Mouse (Mus musculus) midbrain, postnatal 0 days (tissue): ENCODE measurements around the gene Gm14403. TPM values are rescaled to one million over a fixed set of nuclear protein-coding genes. Genes with fewer than 3 reads are reported as not detected.
"Not testable (repeated sequence)": the region's sequence is repeated elsewhere in the genome, so short reads cannot be mapped to it uniquely, and the experiment has no call there.

Experiments
- ATAC-seq: fragments of 200-750 bp; cut with Nextera tagmentation; 2 replicates; pipeline ENCODE4 v1.8.0; 2017; ENCODE audit warnings: moderate number of reproducible peaks, mild to moderate bottlenecking, moderate TSS enrichment, moderate library complexity; ENCODE audit not compliant: low FRiP score
- DNase-seq: peaks from one replicate; pipeline ENCODE4 v3.0.0-alpha.2; 2015; ENCODE audit warnings: low spot score
- H3K27ac ChIP-seq: fragments of 300-500 bp; sonication (generic); 2 replicates; pipeline ENCODE4 v1.5.1; 2014; ENCODE audit warnings: low read depth, mild to moderate bottlenecking, low read length, mixed read lengths
- H3K27me3 ChIP-seq: fragments of 300-500 bp; sonication (generic); 2 replicates; pipeline ENCODE4 v1.6.1; 2014; ENCODE audit warnings: low read length, control low read depth, mixed read lengths; ENCODE audit not compliant: insufficient read depth
- H3K36me3 ChIP-seq: fragments of 300-500 bp; sonication (generic); 2 replicates; pipeline ENCODE4 v1.6.1; 2014; ENCODE audit warnings: low read length, control low read depth, mixed read lengths; ENCODE audit not compliant: insufficient read depth
- H3K4me1 ChIP-seq: fragments of 300-500 bp; sonication (generic); 2 replicates; pipeline ENCODE4 v1.6.1; 2014; ENCODE audit warnings: mild to moderate bottlenecking, control low read depth, antibody characterized with exemption, low read length, mixed read lengths; ENCODE audit not compliant: insufficient read depth
- H3K4me2 ChIP-seq: fragments of 300-500 bp; sonication (generic); 2 replicates; pipeline ENCODE4 v1.6.1; 2014; ENCODE audit warnings: low read depth, mild to moderate bottlenecking, low read length, mixed read lengths; ENCODE audit not compliant: poor library complexity, severe bottlenecking
- H3K4me3 ChIP-seq: fragments of 300-500 bp; sonication (generic); 2 replicates; pipeline ENCODE4 v1.5.1; 2014; ENCODE audit warnings: low read depth, mild to moderate bottlenecking, low read length, moderate library complexity
- H3K9ac ChIP-seq: fragments of 300-500 bp; sonication (generic); replicated peaks from 2 replicates; pipeline ENCODE4 v1.6.1; 2014; ENCODE audit warnings: mild to moderate bottlenecking, low read length, moderate library complexity, mixed read lengths; ENCODE audit not compliant: poor library complexity, severe bottlenecking
- H3K9me3 ChIP-seq: fragments of 300-500 bp; sonication (generic); 2 replicates; pipeline ENCODE4 v1.6.1; 2016; ENCODE audit warnings: low read length, control low read depth
- WGBS: fragments of 180-500 bp; shearing (Covaris S2); extraction: QIAGEN DNeasy Blood & Tissue Kit; methylation state at CpG from one replicate; pipeline ENCODE4 v1.1.7; 2014; 5-methylcytosine and 5-hydroxymethylcytosine counted together
- polyA plus RNA-seq: library from polyadenylated mRNA; unstranded; fragments of >200 nt; fragmentation: Nextera tagmentation; extraction: Ambion mirVana; gene quantifications from 2 replicates; pipeline ENCODE4 v1.2.1, GENCODE M21; 2015
- total RNA-seq: library from RNA; depleted of rRNA; stranded (reverse); fragments of >200 nt; gene quantifications from 2 replicates; pipeline ENCODE4 v1.2.3, GENCODE M21; 2014; rRNA removed

Gene Gm14403
- total RNA-seq: 0.94 and 3.6 TPM in 2 replicates
- 1.8 and 2.5 TPM in 2 replicates for polyA plus RNA-seq

DNA sequence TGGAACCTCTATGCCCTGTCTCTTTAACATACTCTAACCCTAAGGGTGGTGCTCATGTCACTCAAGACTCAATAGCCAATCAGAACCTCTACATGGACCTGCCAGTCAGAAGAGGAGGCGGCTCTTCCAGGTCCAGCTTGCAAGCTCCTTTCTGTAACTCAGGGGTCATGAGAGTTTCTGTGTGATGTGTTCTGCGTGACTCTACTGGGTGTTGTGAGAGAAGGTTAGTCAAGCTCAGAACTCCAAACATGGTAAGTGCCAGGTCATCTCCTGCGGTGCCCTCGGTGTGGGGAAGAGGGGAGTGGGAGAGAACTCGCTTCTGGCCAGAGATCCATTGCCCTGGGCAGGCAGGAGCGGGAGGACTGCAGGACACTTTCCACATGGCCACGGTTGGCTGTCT is at the start of gene Gm14403:
Gm14403 (plus strand) TSS at position 149 of the 400 bp plus-strand sequence.
- 20% methylated on average over 7 of the region's 7 CpGs for WGBS
- not testable (repeated sequence) for H3K27me3 ChIP-seq, H3K9me3 ChIP-seq, H3K4me1 ChIP-seq, H3K27ac ChIP-seq, H3K9ac ChIP-seq, H3K36me3 ChIP-seq, ATAC-seq
- H3K4me3 ChIP-seq: peak within 1 kb of the TSS; percentile 26
- peak; percentile 25 for DNase-seq
- H3K4me2 ChIP-seq: peak within 1 kb of the TSS; percentile 24; the same call in 1 of the 2 replicates

DNA sequence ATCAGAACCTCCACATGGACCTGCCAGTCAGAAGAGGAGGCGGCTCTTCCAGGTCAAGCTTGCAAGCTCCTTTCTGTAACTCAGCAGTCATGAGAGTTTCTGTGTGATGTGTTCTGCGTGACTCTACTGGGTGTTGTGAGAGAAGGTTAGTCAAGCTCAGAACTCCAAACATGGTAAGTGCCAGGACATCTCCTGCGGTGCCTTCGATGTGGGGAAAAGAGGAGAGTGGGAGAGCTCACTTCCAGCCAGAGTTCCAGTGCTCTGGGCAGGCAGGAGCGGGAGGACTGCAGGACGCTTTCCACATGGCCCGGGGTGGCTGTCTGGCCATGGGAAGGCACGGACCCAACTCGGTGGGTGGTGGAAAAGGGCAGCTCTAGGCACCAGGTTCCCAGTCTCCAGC is 33.3 kb upstream of the Gm14403 start, which contains the start of gene Zfp970:
Zfp970 (plus strand) TSS at position 58 of the 400 bp plus-strand sequence.
- not testable (repeated sequence) for DNase-seq, H3K9me3 ChIP-seq, ATAC-seq, H3K4me1 ChIP-seq, H3K27me3 ChIP-seq, H3K36me3 ChIP-seq, H3K9ac ChIP-seq, H3K27ac ChIP-seq
- Histone ChIP-seq H3K4me2 (peak within 1 kb of the TSS; percentile 26; the same call in 1 of the 2 replicates), H3K4me3 (peak within 1 kb of the TSS; percentile 30)
- 13% methylated on average over 8 of the region's 9 CpGs for WGBS

DNA sequence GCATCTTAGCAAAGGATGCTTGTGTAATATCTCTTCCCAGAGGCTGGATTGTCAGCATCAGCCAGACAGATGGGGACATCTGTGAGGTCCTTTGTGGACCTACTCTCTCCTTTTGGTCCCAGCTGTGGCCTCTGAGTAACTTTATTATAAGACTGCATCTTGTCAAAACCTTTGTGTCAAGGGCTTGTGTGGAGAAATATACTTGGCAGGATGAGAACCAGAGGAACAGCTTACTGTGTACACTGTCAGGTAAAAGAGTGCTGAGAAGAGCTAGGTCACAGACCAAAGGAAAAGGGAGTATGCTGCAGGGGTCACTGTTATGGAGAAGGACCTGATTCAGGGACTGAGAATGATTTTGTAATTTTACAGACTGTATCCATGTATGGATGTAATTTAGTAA is 29.8 kb upstream of the Gm14403 start:
- not testable (repeated sequence) for H3K36me3 ChIP-seq, H3K4me2 ChIP-seq, H3K9ac ChIP-seq, H3K9me3 ChIP-seq, H3K27me3 ChIP-seq, H3K4me1 ChIP-seq, H3K4me3 ChIP-seq, H3K27ac ChIP-seq, ATAC-seq, DNase-seq

DNA sequence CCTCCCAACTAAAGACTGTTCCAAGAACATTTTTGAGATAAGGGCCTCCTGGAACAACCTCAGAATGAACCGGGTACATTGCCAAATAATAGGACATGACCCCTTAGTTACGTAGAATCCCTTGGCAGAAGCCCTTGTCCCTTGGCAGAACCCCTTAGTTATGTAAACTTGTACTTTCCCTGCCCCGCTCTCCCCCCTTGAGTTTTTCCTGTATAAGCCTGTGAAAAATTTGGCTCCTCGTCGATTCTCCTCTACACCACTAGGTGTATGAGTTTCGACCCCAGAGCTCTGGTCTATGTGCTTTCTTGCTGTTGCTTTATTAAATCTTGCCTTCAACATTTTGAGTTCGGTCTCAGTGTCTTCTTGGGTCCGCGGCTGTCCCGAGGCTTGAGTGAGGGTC is 25.8 kb upstream of the Gm14403 start:
- not testable (repeated sequence) for H3K27me3 ChIP-seq, ATAC-seq, H3K4me2 ChIP-seq, DNase-seq, H3K4me1 ChIP-seq, H3K9me3 ChIP-seq, H3K4me3 ChIP-seq, H3K36me3 ChIP-seq, H3K9ac ChIP-seq, H3K27ac ChIP-seq
- WGBS: 93% methylated on average over 5 of the region's 10 CpGs

DNA sequence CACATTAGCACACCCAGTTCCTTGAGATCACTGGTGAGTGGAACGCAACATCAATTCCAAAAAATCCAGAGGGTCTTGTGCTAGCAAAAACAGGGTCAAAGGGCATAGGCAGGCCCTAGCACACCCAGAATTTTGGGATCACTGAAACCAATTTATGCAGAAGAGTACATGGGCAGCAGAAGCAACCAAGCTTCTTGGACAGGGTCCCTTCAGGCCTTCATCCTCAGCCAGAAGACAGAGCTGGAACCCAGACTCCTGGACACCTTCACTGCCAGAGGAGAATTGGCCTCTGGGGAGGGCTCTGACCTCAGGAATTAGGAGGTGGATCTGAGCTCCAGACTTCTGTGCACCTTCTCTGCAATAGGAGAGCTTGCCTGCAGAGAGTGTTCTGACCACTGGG is 16.0 kb upstream of the Gm14403 start:
- H3K27me3 ChIP-seq, H3K9me3 ChIP-seq, H3K36me3 ChIP-seq, H3K4me2 ChIP-seq, H3K27ac ChIP-seq, ATAC-seq, H3K4me3 ChIP-seq, H3K9ac ChIP-seq, H3K4me1 ChIP-seq, DNase-seq: not testable (repeated sequence)
- 89% methylated on average over 1 of the region's 1 CpGs for WGBS

DNA sequence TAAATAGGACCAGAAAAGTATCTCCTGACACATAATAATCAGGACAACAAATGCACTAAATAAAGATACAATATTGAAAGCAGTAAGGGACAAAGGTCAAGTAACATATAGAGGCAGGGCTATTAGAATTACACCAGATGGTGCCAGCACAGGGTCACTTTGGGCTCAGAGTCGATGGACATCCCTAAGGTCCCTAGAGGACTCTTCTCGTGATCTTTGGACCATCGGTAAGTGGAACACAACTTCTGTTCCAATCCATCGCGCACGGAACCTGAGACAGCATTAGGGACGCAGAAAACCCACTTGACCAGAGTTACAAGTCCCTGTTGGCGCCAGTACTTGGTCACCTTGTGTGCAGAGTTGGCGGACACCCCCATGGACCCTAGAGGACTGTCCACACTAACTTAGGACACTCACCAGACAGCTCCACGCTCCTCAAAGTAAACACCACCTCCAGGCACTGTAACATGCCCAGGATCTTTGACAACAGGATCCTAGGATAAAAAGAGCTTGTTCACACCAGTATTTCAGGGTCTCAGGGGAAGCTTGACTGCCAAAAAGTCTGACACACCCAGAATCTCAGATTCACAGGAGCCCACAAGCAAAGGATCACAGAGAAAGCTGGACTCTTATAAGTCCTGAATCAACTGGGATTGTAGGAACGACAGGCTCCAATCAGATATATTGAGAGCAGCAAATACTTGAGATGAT is 14.6 kb upstream of the Gm14403 start:
- DNase-seq, H3K27me3 ChIP-seq, H3K4me2 ChIP-seq, H3K27ac ChIP-seq, H3K9me3 ChIP-seq, H3K9ac ChIP-seq, H3K36me3 ChIP-seq, H3K4me3 ChIP-seq, H3K4me1 ChIP-seq, ATAC-seq: not testable (repeated sequence)
- WGBS: 85% methylated on average over 11 of the region's 11 CpGs

DNA sequence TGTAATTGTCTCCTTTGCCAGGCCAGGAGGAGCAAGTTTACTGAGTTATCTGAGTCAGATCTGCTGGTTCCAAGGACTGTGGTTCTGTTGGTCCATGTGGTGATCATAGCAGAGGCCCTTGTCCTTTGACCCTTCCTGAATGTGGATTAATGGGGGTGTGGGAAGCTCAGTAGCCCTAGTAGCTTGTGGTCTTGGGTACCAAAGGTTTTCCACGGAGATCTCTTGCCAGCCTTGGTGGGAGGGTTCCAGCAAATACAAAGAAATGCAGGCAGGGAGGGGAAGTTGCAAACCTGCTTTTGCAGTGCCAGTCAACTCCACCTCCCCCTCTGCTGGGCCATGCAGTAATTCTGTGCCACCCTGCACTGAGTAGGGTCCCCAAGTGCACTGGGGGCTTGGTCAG is 1.2 kb downstream of the Gm14403 start:
- not testable (repeated sequence) for DNase-seq, H3K27me3 ChIP-seq, H3K4me1 ChIP-seq, H3K9me3 ChIP-seq, H3K9ac ChIP-seq, H3K4me3 ChIP-seq, H3K4me2 ChIP-seq, H3K27ac ChIP-seq, ATAC-seq, H3K36me3 ChIP-seq
- WGBS: 52% methylated on average over 1 of the region's 1 CpGs

DNA sequence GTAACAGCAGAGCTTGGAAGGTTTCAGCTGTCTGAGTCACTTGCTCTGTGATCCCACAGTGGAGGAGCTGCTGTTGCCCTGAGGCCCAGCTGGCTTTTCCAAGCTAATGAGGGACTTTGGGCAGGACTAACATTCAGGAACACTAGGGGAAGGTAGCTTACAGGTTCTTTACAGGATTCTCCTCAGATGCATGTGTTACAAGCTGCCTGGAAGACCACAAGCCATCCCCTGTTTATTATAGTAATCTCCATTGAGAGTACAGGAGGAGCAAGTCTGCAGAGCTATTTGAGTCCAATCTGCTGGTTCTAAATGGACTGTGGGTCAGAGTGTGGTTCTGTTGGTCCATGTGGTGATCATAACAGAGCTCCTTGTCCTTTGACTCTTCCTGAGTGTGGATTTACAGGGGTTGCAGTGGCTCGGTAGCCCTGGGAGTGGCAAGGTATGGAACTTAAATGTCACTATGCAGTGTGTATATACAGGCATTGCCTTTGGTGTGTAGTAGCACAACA is 7.2 kb downstream of the Gm14403 start:
- not testable (repeated sequence) for H3K4me1 ChIP-seq, H3K4me3 ChIP-seq, H3K36me3 ChIP-seq, H3K27me3 ChIP-seq, ATAC-seq, H3K27ac ChIP-seq, H3K4me2 ChIP-seq, H3K9ac ChIP-seq, DNase-seq, H3K9me3 ChIP-seq
- 91% methylated on average over 1 of the region's 1 CpGs for whole genome bisulfite sequencing

DNA sequence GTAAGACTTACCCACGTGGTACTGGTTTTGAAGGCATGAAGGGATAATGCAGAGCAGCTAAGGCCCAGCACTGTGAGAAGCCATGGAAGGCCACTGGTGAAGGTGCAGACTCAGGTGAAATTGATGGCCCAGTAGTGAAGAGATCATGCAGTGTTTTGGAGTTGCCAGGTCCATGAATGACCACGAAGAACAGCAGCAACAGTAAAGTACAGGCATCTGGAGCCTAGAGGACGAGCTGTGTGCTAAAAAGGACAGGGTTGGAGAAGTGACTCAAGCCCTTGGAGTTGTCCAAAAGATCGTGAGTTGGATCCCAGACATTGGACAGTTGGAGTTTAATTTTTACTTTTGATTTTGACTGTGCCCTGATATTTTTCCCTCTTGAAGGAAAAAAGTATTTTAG is 13.4 kb downstream of the Gm14403 start:
- ATAC-seq, H3K27ac ChIP-seq, H3K4me1 ChIP-seq, H3K9me3 ChIP-seq, H3K9ac ChIP-seq, H3K4me2 ChIP-seq, DNase-seq, H3K27me3 ChIP-seq, H3K4me3 ChIP-seq, H3K36me3 ChIP-seq: not testable (repeated sequence)
- WGBS: 62% methylated on average over 4 of the region's 4 CpGs
